Mouse (Mus musculus): ENCODE results near the gene 4921539E11Rik.

Gene 4921539E11Rik

GRCm38 (mm10) chr4:103232156-103232555, 58.5 kb downstream of the 4921539E11Rik start:
- DNase-seq (ENCODE audit: low spot score) = no peak

- no peak for DNase-seq (ENCODE audit: low spot score)
These were observed 67.8 kb downstream of the 4921539E11Rik start for GRCm38 (mm10) chr4:103222854-103223253.

- no peak for DNase-seq (ENCODE audit: low spot score)
These were observed 68.9 kb downstream of the 4921539E11Rik start for GRCm38 (mm10) chr4:103221789-103222188.

GRCm38 (mm10) chr4:103219011-103219410, 71.7 kb downstream of the 4921539E11Rik start:
- DNase-seq (ENCODE audit: low spot score) = no peak

GRCm38 (mm10) chr4:103216046-103216445, 74.6 kb downstream of the 4921539E11Rik start:
- DNase-seq (ENCODE audit: low spot score) = no peak

- peak; percentile 83 for DNase-seq (ENCODE audit: low spot score)
These were observed 75.5 kb downstream of the 4921539E11Rik start, which contains the start of gene Slc35d1 for GRCm38 (mm10) chr4:103214925-103215820. Gene Slc35d1, minus strand, starts transcription at chr4:103215164.

- DNase-seq (ENCODE audit: low spot score) = peak; percentile 46
These were observed 76.2 kb downstream of the 4921539E11Rik start for GRCm38 (mm10) chr4:103214498-103214924.

- DNase-seq (ENCODE audit: low spot score) = peak; percentile 19
These were observed 76.7 kb downstream of the 4921539E11Rik start for GRCm38 (mm10) chr4:103213859-103214497.

GRCm38 (mm10) chr4:103208553-103208952, 82.1 kb downstream of the 4921539E11Rik start:
- no peak for DNase-seq (ENCODE audit: low spot score)

- DNase-seq (ENCODE audit: low spot score) = no peak
These were observed 87.0 kb downstream of the 4921539E11Rik start for GRCm38 (mm10) chr4:103203646-103204045.

- DNase-seq (ENCODE audit: low spot score) = no peak
These were observed 90.6 kb downstream of the 4921539E11Rik start for GRCm38 (mm10) chr4:103200046-103200445.

GRCm38 (mm10) chr4:103199086-103199485, 91.6 kb downstream of the 4921539E11Rik start:
- DNase-seq (ENCODE audit: low spot score) = no peak

- DNase-seq (ENCODE audit: low spot score) = no peak
These were observed 93.3 kb downstream of the 4921539E11Rik start for GRCm38 (mm10) chr4:103197401-103197800.

- no peak for DNase-seq (ENCODE audit: low spot score)
These were observed 98.2 kb downstream of the 4921539E11Rik start for GRCm38 (mm10) chr4:103192421-103192820.

GRCm38 (mm10) chr4:103188786-103189640, 101.7 kb downstream of the 4921539E11Rik start:
- DNase-seq (ENCODE audit: low spot score) = no peak

All from embryo, embryonic 10 days (tissue).